Mouse (Mus musculus) kidney, postnatal 36 days (tissue): ENCODE results near the gene Macrod1.
"Not testable (repeated sequence)": the region's sequence is repeated elsewhere in the genome, so short reads cannot be mapped to it uniquely, and the experiment has no call there.

Experiments used
- DNase-seq, 2 experiments: peaks; one replicate each; pipeline ENCODE4 v3.0.0; 2021 to 2022; ENCODE audit warnings: mixed read lengths in 2 of 2

Gene Macrod1

DNA sequence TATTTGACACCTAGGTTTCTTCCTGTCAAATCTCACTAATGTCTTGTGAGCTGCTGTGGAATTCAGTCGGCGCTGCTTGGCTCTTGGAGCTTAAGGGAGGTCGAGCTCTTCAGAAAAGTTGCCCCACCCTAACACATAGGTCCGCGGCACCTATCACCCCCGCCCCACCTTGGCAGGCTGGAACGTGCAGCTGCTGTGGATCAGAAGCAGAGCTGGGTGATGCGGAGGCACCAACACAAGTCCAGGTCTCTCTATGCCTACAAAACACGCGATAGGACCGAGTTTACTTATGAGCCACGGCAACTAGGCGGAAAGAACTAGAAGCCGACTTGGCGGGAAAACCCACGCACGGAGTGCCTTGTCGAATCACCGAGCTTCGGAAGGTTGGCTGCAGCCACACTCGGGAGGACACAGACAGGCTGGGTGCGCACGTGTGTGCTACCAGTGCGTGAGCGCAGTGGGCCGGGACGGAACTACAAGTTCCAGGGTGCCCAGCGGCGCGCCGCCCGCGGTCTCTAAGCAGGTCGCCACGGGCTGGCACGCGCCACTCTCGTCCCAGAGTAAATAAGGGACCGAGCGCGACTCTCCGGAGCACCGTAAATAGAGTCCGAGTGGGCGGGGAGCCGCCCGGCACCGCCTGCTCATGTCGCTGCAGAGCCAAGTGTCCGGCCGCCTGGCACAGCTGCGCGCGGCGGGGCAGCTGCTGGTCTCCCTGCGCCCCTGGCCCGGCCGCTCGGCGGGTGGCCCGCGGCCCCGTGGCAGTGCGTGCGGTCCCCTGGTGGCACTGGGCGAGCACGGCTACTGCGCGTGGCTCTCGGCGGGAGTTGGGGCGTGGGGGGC is at the start of gene Macrod1:
Gene Macrod1 (plus strand): TSS at position 563 of the 840 bp plus-strand sequence.
- peak; percentile 88 to 92 for DNase-seq

DNA sequence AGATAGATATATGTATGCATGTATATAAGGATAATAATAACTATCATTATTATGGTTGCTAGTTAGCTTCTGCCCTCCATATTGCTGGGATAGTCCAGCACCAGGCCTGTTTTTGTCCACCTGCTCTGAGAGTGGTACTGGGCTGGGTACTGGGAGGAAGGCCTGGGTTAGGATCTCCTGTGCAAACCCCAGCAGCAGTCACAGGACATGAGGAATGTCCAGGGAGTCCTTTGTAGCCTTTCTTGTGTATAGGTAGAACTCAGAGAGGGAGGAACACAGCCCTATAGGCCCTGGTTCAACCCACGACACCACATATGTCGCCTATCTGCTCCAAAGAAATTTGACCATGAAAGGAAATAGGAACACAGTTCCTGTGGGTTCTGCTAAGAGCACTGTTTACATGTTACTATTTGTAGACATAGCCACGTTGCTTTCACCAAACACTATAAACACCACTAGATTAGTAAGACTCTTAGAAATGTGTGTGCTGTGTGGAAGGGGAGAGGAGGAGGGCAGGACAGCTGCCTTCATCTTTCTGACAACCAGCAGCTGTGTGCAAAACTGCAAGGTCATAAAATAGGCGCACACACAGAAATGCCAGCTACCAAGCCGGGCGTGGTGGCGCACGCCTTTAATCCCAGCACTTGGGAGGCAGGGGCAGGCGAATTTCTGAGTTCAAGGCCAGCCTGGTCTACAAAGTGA is 49.6 kb upstream of the Macrod1 start:
- DNase-seq = no peak

DNA sequence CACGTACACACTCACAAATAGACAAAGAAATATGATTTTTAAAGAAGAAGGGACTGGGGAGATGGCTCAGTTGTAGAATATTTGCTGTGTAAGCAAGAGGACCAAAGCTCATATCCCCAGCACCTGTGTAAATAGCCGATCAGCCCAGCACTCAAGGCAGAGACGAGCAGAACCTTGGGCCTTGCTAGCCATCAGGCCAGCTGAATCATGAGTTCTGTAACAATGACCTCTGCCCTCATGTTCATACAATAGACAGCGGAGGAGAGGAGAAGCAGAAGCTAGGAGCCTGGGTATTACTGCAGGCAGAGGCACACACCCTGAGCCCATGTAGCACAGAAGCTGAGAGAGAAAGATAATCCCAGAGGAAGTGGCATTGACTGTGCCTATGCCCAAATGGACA is 44.2 kb upstream of the Macrod1 start:
- peak; percentile 20 to 35 for DNase-seq

DNA sequence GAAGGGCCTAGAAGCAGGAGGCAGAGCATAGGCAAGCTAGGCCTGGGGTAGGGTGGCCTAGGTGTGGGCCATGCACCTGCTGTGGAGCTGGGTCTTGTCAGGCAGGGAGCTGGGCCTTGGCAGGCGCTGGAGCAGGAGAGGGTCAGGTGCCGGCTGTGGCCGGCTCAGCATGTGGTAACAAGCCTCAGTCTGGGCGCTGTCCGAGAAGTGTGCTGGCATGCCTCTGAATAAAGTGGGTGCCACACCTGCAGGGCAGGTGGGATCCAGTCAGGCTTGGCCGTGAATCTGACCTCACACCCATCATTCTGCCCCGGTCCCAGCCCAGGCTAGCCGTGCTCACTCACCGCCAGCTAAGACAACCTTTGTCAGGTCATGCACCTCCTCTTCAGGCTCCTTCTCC is 42.6 kb upstream of the Macrod1 start:
- DNase-seq = peak; percentile 16 to 24

DNA sequence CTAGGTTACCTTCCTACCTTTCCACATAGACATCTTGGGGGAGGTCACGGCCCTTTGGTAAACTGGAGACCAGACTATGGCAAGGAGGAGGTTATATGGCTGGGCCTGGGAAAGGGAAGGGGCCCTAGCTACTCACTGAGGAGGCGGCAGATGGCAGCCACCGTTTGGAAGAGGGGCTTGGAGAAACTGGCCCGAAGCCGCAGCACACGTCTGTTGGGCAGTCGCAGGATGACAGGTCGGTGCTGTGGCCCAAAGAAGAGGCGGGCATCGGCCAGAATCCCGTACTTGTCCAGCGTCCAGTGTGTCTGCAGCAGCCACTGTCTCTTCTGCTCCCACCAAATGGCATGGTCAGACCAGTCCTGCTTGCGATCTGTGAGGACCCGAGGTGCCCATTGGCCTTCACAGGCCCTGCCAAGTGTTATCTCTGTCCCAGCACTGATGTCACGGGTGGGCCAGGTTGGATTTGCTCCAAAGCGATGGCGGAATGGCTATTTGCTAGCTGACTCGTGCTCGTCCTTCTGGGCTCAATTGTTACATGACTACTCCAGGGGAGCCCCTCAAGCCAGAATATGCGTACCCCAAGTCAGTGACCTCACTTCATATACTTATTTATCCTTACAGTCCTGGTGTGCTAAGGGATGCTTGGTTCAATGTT is 42.0 kb upstream of the Macrod1 start:
- no peak for DNase-seq

DNA sequence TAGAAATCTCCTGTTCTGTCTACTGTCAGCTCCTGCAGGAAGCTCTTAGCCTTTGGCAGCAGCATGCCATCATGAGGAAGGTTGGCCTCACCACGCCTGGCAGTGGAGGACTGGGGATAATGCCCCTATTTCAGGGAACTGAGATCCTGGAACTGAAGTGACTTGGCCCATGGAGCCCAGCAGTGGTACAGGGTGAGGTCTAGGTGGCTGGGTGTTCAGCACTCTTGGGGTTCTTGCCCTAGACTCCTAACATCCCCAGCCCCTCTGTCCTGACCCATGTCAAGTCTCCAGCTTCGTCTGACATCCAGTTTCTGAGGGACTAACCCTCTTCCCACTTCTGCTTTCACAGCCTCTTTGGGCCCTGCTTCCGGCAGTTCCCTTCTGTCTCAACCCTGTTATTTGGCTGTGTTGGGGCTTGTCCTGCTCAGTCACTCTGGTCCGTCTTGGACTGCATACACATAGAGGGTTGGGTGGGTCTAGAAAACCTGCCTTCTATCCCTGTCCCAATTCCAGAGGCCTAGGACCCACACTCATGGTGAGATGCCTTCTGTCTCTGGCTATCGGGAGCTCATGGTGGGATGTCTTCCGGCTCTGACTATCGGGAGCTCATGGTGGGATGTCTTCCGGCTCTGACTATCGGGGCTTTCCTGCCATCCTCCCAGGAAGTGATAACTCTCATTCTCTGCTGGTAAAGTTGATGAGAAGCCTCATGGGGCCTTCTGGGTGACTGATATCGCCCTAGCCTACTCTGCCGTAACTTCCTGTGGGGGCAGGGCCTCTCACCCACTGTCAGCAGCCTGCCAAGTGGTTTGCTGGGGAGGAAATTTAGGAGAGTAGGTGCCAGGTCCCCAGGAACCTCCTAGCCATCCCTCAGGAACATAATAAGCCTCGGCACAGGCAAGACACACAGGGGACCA is 38.8 kb upstream of the Macrod1 start:
- DNase-seq = no peak

DNA sequence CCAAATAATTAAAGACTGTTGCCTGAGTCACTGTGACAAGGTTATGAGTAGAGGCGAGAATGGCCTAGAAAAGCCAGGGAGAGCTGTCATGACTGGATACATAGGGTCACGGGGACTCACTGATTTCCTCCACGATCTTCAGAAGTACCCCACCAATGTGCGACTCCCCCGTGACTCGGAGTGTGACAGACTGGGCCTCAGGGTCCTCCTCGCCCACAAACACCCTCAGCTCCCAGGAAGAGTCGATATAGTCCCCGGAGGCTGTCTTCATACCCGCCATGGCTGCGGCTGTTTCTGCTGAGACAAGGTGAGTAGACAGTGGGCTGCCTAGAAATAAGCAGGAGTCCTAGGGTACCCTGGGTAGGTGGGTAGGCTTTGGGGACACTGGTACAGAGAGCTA is 38.1 kb upstream of the Macrod1 start:
- no peak for DNase-seq

DNA sequence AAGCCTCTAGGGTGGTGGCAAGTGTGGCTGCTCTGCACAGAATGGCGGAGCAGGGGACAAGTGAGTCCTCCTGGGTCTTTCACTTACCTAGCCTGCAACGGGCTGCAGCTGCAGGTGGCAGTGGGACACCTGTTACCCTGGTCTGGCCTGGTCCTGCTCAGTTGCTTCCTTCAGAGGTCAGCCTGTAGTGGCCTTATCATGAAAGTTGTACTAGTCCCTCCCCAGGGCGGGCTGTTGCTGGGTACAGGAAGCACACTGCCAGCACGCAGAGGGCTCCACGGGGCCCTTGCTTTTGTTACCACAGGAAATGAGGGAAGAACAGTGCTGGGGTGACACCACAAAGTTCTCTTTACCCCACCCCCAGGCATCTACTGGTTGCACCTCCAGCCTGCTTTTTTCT is 37.4 kb upstream of the Macrod1 start, which contains the start of gene Fermt3:
Gene Fermt3 (minus strand): TSS at position 279 of the 400 bp plus-strand sequence.
- peak; percentile 23 to 45 for DNase-seq

DNA sequence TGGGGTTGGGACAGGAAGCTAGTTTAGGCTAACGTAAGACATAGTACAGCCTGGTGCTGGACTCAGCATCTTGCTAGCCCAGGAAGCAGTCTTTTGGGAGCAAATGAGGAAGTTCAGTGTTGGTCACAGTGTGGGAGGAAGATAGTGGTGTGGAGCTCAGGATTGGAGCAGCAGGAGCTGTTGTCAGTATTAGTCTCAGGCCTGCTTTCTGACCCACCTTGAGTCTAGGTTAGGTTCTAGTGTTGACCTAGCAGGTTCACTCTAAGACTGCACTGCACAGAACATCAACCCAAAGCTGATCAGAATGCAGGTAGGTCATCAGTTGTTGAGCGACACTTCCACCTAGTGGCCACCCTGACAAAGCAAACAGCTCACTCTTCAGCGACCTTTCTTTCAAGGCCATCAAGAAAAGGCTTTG is 36.4 kb upstream of the Macrod1 start:
- DNase-seq = peak; percentile 69 to 84

DNA sequence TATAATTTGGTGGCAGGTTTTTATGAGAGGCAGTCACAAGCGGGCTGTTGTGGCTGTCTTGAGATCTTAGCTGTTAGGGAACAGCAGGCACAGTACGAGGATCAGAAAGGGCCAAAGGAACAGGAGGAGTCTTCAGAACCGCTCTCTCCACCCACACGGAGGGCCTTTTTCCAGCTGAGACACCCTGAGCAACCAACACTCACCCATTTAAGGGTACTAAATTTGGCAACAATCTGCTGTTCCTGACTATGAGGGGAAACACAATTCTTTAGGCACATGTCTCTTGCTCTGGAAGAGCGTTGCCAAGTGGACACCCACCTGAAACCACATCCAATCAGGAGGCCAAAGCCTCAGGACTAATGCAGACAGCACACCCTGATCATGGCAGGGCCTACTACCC is 27.1 kb upstream of the Macrod1 start:
- DNase-seq = no peak

DNA sequence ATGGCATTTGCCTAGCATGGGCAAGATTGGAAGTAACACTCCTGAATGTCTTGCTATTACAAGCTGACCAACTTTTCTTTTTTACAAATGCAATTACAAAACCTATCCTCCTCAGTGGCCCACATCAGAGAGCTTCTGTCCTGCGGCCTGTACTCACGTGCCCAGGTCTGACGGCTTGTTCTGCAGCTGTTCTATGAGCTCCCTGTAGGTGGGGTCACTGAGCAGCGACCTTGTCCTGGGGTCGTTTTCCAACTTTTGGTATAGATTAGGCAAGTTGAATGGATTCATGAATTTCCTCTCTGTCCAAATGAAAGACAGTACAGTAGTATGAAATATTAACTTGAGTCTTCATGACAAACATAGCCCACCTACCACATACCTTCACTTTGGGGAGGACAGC is 22.6 kb upstream of the Macrod1 start:
- no peak for DNase-seq

DNA sequence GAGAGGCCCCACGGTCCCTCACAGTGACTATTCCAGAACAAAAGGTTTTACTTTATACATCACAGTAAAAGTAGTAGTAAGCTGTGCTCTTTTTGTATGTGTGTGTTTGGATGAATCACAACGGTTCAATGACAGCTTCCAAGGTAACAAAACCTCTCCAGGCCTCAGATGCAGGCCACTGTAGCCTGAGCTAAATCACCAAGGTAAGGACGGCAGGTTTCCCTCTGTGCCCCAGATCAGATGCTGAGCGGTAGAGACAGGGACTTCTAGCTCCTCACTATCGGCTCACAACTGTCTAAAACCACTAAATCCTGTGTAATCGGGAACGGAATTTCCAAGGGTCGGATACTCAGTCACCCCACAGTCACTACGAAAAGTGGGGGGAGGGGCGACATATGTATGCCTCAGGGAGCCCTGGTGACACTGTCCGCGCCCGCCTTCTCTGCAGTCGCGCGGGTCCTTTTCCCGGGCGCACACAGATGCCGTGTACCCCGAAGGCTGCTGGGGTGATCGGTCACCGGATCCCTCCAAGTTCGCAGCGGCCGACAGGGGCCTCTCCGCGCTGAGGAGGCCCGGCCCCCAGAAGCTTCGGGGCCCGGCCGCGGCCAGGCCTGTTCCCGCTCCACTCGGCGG is 17.4 kb upstream of the Macrod1 start:
- DNase-seq = peak; percentile 39 to 69

DNA sequence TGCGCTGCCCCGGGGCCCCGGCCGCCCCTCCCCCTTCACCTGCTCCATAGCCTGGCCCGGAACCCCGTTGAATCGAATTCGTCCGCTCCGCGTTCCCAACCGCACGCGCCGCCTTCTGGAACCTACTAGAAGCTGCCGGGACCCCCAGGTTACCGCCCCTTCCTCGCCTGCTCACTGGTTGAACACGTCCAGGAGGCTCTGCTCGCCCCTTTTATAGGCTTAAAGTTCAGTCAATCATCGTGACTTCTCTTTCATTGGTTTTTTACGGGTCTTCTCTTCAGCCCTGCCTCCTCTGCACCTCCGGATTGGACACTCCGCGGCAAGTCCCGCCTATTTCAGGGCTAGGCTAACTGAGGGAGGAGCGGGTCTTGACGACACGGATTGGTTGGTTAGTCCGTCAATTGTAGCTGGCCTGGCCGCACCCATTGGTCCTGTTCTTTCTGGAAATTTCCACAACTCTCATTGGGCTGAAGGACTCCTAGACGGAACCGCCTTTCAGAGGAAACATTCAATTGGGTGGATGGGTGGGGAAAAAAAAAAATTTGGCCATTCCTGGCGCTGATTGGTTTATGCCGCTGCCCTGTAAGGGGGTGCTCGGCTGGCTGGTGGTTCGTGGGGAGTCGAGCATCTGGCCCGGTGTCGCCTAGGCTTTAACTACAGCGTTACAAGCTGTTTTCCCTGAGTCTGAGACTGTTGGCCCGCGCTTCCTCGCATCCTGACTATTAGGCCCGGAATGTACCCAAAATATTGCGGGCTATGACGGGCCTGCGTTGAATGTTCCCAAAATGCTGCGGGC is 16.6 kb upstream of the Macrod1 start, which contains the start of gene Stip1:
Gene Stip1 (minus strand): TSS at position 127 of the 796 bp plus-strand sequence.
- peak; percentile 99 to 100 for DNase-seq

DNA sequence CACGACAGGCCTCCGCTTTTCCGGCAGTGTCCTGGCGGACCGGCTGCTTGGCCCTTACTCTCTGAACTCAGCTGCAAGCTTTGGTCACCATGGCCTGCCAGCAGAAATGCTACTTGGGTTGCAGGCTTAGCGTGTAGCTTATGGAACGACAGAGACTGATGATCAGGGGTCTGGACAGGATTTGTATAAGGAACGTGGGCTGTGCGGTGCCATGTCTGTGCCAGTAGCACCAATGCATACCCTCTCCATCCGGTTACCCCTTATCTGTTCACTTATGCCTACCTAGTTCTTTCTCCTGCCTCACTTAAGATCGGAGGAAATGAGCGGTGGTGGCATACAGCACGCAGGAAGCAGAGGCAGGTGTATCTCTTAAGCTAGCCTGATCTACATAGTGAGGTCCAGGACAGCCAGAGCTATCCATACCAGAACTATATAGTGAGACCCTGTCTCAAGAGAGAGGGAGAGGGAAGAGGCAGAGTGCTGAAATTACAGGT is 15.9 kb upstream of the Macrod1 start:
- DNase-seq = no peak

DNA sequence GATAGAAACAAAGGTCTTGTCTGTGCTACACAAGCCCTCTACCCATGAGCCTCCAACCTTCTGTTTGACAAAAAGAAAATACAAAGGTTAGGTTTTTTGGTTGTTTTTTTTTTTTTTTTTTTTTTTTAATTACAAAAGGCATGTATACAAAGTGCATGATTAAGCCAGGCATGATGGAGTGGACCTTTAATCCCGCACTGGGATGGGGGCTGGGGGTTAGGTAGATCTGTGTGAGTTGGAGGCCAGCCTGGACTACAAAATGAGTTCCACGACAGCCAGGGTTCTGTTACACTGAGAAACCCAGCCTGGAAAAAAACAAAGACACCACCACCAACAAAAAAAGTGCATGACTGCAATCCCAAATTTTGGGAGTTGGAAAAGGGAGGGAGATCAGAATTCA is 15.4 kb upstream of the Macrod1 start:
- DNase-seq = no peak

DNA sequence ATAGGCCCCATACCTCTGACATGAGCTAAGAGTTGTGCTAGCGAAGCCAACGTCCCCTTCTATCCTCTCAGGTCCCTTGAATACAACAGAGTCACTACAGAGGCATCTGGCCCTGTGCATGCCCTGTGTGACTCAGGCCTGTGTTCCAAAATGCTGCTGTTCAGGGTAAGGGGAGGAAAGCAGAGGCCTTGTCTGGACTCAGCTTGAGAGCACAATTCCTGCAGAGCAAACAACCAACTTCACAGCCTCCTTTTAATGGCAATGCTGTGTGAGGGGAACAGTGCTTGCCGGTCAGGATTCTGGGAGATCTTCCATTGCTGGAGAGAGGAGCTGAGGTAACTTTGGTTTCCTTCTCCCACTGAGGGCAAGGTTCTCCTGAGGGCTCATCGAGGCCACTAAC is 12.3 kb upstream of the Macrod1 start:
- no peak for DNase-seq

DNA sequence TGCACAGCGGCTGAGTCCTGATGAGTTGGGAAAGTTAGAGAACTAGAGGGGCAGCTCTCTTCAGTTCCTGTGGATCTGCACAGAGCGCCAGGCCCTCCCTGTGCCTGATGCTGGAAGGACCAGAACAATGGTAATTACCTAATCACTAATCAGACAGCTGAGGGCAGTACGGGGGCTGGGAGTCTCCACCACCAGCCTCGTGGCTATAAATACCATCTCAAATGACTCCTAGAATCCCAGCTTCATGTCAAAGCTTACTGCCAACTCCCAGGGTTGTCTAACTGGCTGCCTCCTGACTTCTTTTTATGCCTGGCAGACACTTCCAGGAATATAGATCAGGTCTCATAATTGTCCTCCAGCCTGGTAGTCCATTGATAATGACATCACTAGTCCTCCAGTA is 11.9 kb upstream of the Macrod1 start:
- DNase-seq = no peak

DNA sequence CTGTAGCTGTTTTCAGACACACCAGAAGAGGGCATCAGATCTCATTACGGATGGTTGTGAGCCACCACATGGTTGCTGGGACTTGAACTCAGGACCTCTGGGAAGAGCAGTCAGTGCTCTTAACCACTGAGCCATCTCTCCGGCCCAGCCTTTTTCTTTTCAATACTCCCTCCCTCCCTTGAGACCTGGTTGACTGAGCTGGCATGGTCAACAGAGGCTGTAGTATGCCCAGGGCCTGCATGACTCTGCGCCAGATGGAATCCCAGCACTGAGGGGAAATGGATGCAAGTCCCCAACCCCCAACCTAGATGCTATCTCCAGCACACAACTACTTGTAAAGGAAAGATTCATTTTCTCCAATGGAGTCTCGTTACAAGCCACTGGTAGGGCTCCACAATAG is 3.2 kb upstream of the Macrod1 start:
- DNase-seq = not testable (repeated sequence)

DNA sequence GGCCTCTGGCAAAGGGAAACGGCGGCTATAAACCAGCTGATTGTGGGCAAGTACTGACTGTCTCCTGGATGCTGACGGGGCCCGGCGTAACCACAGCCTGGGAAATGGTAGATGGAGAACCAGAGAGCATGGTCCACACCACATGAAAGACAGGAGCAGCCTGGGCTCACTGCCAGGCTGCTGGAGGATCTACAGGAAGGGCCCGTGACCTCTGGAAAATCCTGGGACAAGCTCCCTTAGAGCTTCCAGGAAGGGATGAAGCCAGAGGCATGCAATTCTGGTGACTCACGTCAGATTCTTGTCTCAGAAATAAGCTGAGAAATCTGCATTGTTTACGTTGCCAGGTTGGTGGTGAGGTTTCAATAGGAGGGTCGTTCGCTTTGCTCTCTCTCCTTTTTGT is 1.8 kb upstream of the Macrod1 start:
- DNase-seq = peak in 1 of 2 experiments; percentile 67

DNA sequence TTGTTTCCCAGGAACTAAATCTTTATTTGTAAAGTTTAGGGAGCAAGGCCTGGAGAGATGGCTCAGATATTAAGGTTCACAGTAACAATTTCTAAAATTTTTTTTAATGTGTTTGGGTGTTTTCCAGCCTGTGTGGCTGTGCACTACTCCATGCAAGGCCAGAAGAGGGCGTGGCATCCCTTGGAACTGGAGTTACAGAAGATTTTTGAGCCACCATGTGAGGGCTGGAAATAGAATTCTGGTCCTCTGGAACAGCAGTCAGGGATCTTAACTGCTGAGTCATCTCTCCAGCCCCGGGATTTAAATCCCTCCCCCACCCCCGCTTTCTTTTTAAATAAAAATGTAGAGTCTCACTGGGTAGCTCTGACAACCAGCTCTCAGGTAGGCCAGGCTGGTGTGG is 1.4 kb upstream of the Macrod1 start:
- DNase-seq = no peak
